Mouse (Mus musculus): ENCODE data around the gene Clk2. TPM values are rescaled to one million over a fixed set of nuclear protein-coding genes. Genes with fewer than 3 reads are reported as not detected.

Clk2 gene
- polyA plus RNA-seq, 1 experiment = 22.2 TPM

DNA sequence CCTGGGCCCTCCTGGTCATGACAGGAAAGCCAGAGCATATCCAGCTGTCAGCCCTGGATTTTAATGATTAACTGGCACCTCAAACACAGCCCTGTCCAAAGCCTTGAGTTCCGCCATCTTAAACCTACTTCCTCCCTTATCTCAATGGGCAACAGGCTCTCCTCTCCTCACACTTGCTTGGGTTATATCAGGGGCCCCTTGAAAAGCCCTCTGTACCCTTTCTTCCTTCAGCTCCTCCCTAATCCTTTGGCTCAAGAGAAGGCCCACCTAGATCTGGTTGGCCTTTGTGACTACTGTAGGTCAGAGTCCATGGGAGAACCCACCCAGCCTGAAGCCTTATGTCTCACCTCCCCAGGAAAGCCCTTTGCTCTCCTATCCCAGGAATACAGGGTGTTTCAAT is 30.8 kb upstream of the Clk2 start:
- no peak overlapping the region for H3K4me2 ChIP-seq (ENCODE audit: low read depth)

DNA sequence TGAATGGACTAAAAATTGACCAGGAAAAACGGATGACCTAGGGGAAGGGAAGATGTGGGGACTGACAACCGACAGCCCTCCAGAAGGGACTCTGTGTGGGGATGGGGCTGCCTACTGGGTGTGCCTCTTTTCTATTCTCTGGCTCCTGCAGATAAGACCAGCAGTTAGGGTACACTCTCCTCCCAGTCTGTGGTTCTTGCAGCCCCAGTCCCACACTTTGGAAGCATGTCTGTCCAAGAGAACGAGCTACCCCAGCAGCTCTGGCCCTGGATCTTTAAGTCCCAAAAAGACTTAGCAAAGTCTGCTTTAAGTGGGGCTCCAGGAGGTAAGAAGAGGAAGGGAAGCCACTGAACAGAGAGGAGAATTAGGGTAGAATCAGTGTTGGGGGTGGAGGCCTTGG is 28.6 kb upstream of the Clk2 start, which contains the start of gene Pklr:
Gene Pklr (plus strand): TSS at position 185 of the 400 bp plus-strand sequence.
- Histone ChIP-seq H3K4me2 (ENCODE audit: low read depth) (no peak within 1 kb of the TSS), H3K4me3 (no peak within 1 kb of the TSS)
- TF ChIP-seq MYOG (IDR thresholded peaks at IDR 0.05; ENCODE audit: control insufficient read depth in 1 of 3, insufficient read depth in 1 of 3, insufficient read length in 2 of 3, low read depth in 2 of 3) = no peak
- no peak for TF ChIP-seq REST (IDR thresholded peaks at IDR 0.05; ENCODE audit: insufficient read depth, insufficient read length)
- no peak for TF ChIP-seq E2F4 (IDR thresholded peaks at IDR 0.05; ENCODE audit: insufficient read depth)
- no peak for TF ChIP-seq POLR2A (IDR thresholded peaks at IDR 0.05; ENCODE audit: insufficient read length, low read depth)
- no peak for TF ChIP-seq TCF12 (IDR thresholded peaks at IDR 0.05; ENCODE audit: insufficient read depth, poor library complexity, severe bottlenecking)
- no peak for TF ChIP-seq CEBPB (IDR thresholded peaks at IDR 0.05; ENCODE audit: insufficient read depth, poor library complexity, severe bottlenecking)
- TF ChIP-seq USF1 (IDR thresholded peaks at IDR 0.05; ENCODE audit: low read depth) = no peak
- no peak for TF ChIP-seq MAX (IDR thresholded peaks at IDR 0.05; ENCODE audit: low read depth)
- no peak for TF ChIP-seq TCF3 (IDR thresholded peaks at IDR 0.05; ENCODE audit: insufficient read length, low read depth)
- no peak for TF ChIP-seq POLR2AphosphoS2 (IDR thresholded peaks at IDR 0.05; ENCODE audit: insufficient read length, low read depth)
- TF ChIP-seq SRF (IDR thresholded peaks at IDR 0.05; ENCODE audit: control insufficient read depth, insufficient read length, low read depth) = no peak
- TF ChIP-seq MYOD1 (IDR thresholded peaks at IDR 0.05; ENCODE audit: control insufficient read depth in 1 of 3, insufficient read length in 2 of 3, low read depth in 2 of 3) = no peak

More for the DNA sequence above, 30.8 kb upstream of the Clk2 start:
- Histone ChIP-seq H3ac (ENCODE audit: control insufficient read depth, insufficient read length) (no peak overlapping the region), H3K4me3 (no peak overlapping the region), H3K27me3 (ENCODE audit: control insufficient read depth, insufficient read depth, insufficient read length) (peaks cover 63% of the 10 kb centered on the region), H3K36me3 (ENCODE audit: control insufficient read depth, insufficient read depth) (no peaks in the 10 kb centered on the region), H3K79me2 (ENCODE audit: control insufficient read depth, insufficient read depth) (no peaks in the 10 kb centered on the region)
- TF ChIP-seq USF1 (IDR thresholded peaks at IDR 0.05; ENCODE audit: low read depth) = no peak
- no peak for TF ChIP-seq REST (IDR thresholded peaks at IDR 0.05; ENCODE audit: insufficient read depth, insufficient read length)
- TF ChIP-seq SRF (IDR thresholded peaks at IDR 0.05; ENCODE audit: control insufficient read depth, insufficient read length, low read depth) = no peak
- TF ChIP-seq MYOG (IDR thresholded peaks at IDR 0.05; ENCODE audit: control insufficient read depth in 1 of 3, insufficient read depth in 1 of 3, insufficient read length in 2 of 3, low read depth in 2 of 3) = no peak
- TF ChIP-seq POLR2A (IDR thresholded peaks at IDR 0.05; ENCODE audit: insufficient read length, low read depth) = no peak
- no peak for TF ChIP-seq E2F4 (IDR thresholded peaks at IDR 0.05; ENCODE audit: insufficient read depth)
- TF ChIP-seq CEBPB (IDR thresholded peaks at IDR 0.05; ENCODE audit: insufficient read depth, poor library complexity, severe bottlenecking) = no peak
- TF ChIP-seq MYOD1 (IDR thresholded peaks at IDR 0.05; ENCODE audit: control insufficient read depth in 1 of 3, insufficient read length in 2 of 3, low read depth in 2 of 3) = no peak
- TF ChIP-seq MAX (IDR thresholded peaks at IDR 0.05; ENCODE audit: low read depth) = no peak
- no peak for TF ChIP-seq TCF3 (IDR thresholded peaks at IDR 0.05; ENCODE audit: insufficient read length, low read depth)
- no peak for TF ChIP-seq POLR2AphosphoS2 (IDR thresholded peaks at IDR 0.05; ENCODE audit: insufficient read length, low read depth)
- TF ChIP-seq TCF12 (IDR thresholded peaks at IDR 0.05; ENCODE audit: insufficient read depth, poor library complexity, severe bottlenecking) = no peak

DNA sequence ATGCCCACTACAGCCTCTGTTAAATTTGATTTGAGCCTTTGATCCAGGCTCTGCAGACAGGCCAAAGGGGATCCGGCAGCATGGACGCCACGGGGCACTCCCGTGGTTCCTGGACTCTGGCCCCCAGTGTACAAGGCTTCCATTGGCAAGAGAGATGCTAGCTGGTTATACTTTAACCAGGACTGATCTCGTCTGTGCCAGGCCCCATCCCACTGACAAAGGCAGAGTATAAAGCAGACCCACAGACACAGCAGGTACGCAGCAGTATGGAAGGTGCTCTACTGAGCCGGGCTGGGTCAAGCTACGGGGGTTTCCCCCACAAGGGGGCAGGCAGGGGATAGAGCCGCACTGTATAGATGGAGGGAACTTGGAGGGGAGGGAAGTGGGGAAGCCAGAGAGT is 28.2 kb upstream of the Clk2 start:
- H3K4me2 ChIP-seq (ENCODE audit: low read depth) = no peak overlapping the region
- no peaks in the 10 kb centered on the region for H3K79me2 ChIP-seq (ENCODE audit: control insufficient read depth, insufficient read depth)
- H3K4me3 ChIP-seq = no peak overlapping the region
- H3K36me3 ChIP-seq (ENCODE audit: control insufficient read depth, insufficient read depth) = no peaks in the 10 kb centered on the region
- H3K27me3 ChIP-seq (ENCODE audit: control insufficient read depth, insufficient read depth, insufficient read length) = peaks cover 73% of the 10 kb centered on the region
- TF ChIP-seq REST (IDR thresholded peaks at IDR 0.05; ENCODE audit: insufficient read depth, insufficient read length) (no peak), MYOD1 (IDR thresholded peaks at IDR 0.05; ENCODE audit: control insufficient read depth in 1 of 3, insufficient read length in 2 of 3, low read depth in 2 of 3) (no peak), TCF12 (IDR thresholded peaks at IDR 0.05; ENCODE audit: insufficient read depth, poor library complexity, severe bottlenecking) (no peak), TCF3 (IDR thresholded peaks at IDR 0.05; ENCODE audit: insufficient read length, low read depth) (no peak), CEBPB (IDR thresholded peaks at IDR 0.05; ENCODE audit: insufficient read depth, poor library complexity, severe bottlenecking) (no peak), E2F4 (IDR thresholded peaks at IDR 0.05; ENCODE audit: insufficient read depth) (no peak), POLR2A (IDR thresholded peaks at IDR 0.05; ENCODE audit: insufficient read length, low read depth) (no peak), MYOG (IDR thresholded peaks at IDR 0.05; ENCODE audit: control insufficient read depth in 1 of 3, insufficient read depth in 1 of 3, insufficient read length in 2 of 3, low read depth in 2 of 3) (no peak), SRF (IDR thresholded peaks at IDR 0.05; ENCODE audit: control insufficient read depth, insufficient read length, low read depth) (no peak), MAX (IDR thresholded peaks at IDR 0.05; ENCODE audit: low read depth) (no peak), USF1 (IDR thresholded peaks at IDR 0.05; ENCODE audit: low read depth) (no peak), POLR2AphosphoS2 (IDR thresholded peaks at IDR 0.05; ENCODE audit: insufficient read length, low read depth) (no peak)
- no peak overlapping the region for H3ac ChIP-seq (ENCODE audit: control insufficient read depth, insufficient read length)

More for the DNA sequence above, 28.6 kb upstream of the Clk2 start, which contains the start of gene Pklr:
- Histone ChIP-seq H3K36me3 (ENCODE audit: control insufficient read depth, insufficient read depth) (no peaks in the 10 kb centered on the region), H3ac (ENCODE audit: control insufficient read depth, insufficient read length) (no peak within 1 kb of the TSS), H3K27me3 (ENCODE audit: control insufficient read depth, insufficient read depth, insufficient read length) (peaks cover 69% of the 10 kb centered on the region), H3K79me2 (ENCODE audit: control insufficient read depth, insufficient read depth) (no peaks in the 10 kb centered on the region)

DNA sequence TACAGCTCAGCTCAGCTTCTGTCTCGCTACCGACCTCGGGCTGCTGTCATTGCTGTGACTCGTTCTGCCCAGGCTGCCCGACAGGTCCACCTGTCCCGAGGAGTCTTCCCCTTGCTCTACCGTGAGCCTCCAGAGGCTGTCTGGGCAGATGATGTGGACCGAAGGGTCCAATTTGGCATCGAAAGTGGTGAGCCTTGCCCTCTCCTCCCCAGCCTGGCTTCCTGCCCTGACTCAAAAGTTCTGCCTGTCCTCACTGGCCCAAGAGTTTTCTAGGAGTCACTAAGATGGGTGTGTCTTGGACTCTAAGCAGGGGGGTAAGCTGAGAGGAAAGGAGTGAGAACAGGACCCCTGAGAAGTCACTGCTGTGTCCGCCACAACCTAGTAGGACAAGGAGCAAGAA is 19.8 kb upstream of the Clk2 start:
- no peak overlapping the region for H3K4me2 ChIP-seq (ENCODE audit: low read depth)
- no peak for TF ChIP-seq POLR2AphosphoS2 (IDR thresholded peaks at IDR 0.05; ENCODE audit: insufficient read length, low read depth)
- no peak for TF ChIP-seq POLR2A (IDR thresholded peaks at IDR 0.05; ENCODE audit: insufficient read length, low read depth)
- H3K4me3 ChIP-seq = no peak overlapping the region
- peaks cover 82% of the 10 kb centered on the region for H3K27me3 ChIP-seq (ENCODE audit: control insufficient read depth, insufficient read depth, insufficient read length)
- H3K36me3 ChIP-seq (ENCODE audit: control insufficient read depth, insufficient read depth) = no peaks in the 10 kb centered on the region
- H3K79me2 ChIP-seq (ENCODE audit: control insufficient read depth, insufficient read depth) = no peaks in the 10 kb centered on the region
- H3ac ChIP-seq (ENCODE audit: control insufficient read depth, insufficient read length) = no peak overlapping the region

DNA sequence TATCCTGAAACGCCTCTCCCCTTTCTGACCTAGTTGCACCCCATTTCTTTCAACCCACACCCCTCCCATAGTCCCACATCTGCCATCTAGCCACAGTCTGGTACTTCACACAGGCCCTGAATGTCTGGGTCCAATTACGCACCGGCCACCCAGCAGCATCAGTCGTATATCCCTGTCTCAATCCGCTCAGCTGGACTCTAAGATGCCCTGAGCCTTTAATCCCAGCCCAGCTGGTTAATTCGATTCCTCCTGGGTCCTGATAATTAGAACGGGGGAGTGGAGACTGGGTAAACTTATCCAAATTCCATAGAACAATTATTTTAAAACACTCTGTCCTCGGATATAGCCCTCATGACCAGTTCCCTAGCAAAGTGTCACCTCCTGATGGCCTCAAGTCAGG is 19.0 kb upstream of the Clk2 start:
- Histone ChIP-seq H3K27me3 (ENCODE audit: control insufficient read depth, insufficient read depth, insufficient read length) (peaks cover 86% of the 10 kb centered on the region), H3K4me3 (no peak overlapping the region), H3K4me2 (ENCODE audit: low read depth) (no peak overlapping the region), H3ac (ENCODE audit: control insufficient read depth, insufficient read length) (no peak overlapping the region), H3K79me2 (ENCODE audit: control insufficient read depth, insufficient read depth) (no peaks in the 10 kb centered on the region), H3K36me3 (ENCODE audit: control insufficient read depth, insufficient read depth) (no peaks in the 10 kb centered on the region)
- TF ChIP-seq MYOD1 (IDR thresholded peaks at IDR 0.05; ENCODE audit: control insufficient read depth in 1 of 3, insufficient read length in 2 of 3, low read depth in 2 of 3) (no peak), E2F4 (IDR thresholded peaks at IDR 0.05; ENCODE audit: insufficient read depth) (no peak), SRF (IDR thresholded peaks at IDR 0.05; ENCODE audit: control insufficient read depth, insufficient read length, low read depth) (no peak), TCF3 (IDR thresholded peaks at IDR 0.05; ENCODE audit: insufficient read length, low read depth) (no peak), MAX (IDR thresholded peaks at IDR 0.05; ENCODE audit: low read depth) (no peak), CEBPB (IDR thresholded peaks at IDR 0.05; ENCODE audit: insufficient read depth, poor library complexity, severe bottlenecking) (no peak), REST (IDR thresholded peaks at IDR 0.05; ENCODE audit: insufficient read depth, insufficient read length) (no peak), POLR2AphosphoS2 (IDR thresholded peaks at IDR 0.05; ENCODE audit: insufficient read length, low read depth) (no peak), POLR2A (IDR thresholded peaks at IDR 0.05; ENCODE audit: insufficient read length, low read depth) (no peak), TCF12 (IDR thresholded peaks at IDR 0.05; ENCODE audit: insufficient read depth, poor library complexity, severe bottlenecking) (no peak), USF1 (IDR thresholded peaks at IDR 0.05; ENCODE audit: low read depth) (no peak), MYOG (IDR thresholded peaks at IDR 0.05; ENCODE audit: control insufficient read depth in 1 of 3, insufficient read depth in 1 of 3, insufficient read length in 2 of 3, low read depth in 2 of 3) (no peak)

Data from myocyte (in vitro differentiated cells).